Mouse (Mus musculus) heart, postnatal 0 days (tissue): ENCODE results near the gene Slamf1.

Experiments
- CTCF ChIP-seq: IDR thresholded peaks from 2 replicates; pipeline ENCODE4 v1.5.1; 2016; ENCODE audit warnings: antibody characterized with exemption, control low read depth, low read depth
- EP300 ChIP-seq: IDR thresholded peaks from 2 replicates; pipeline ENCODE4 v1.6.1; 2016; ENCODE audit warnings: antibody characterized with exemption, low read depth

DNA sequence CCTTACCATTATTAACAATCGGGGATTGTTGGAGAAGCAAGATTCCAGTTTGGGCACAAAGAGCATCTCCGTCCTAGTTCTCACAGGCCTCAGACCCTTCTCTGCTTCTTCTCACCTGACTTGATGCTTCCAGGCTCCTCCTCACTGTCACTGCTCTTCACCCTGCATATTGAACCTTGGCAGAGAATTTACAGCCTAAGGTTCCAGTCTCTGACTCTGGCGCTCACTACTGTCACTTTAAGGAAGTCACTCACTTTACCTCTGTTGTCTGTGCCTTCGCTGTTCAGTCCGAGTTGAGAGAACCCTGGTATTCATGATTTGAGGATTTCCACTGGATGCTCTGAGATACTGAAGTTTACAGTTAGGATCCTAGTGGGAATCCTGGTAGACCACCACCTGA, 7.3 kb downstream of the Slamf1 start:
- TF ChIP-seq CTCF (no peak), EP300 (no peak)
